Mouse (Mus musculus): ENCODE results near the gene Bcl11b. TPM values are rescaled to one million over a fixed set of nuclear protein-coding genes. Genes with fewer than 3 reads are reported as not detected.

The Bcl11b gene
- polyA plus RNA-seq (2015; fragmentation: Nextera tagmentation; extraction: Ambion mirVana), result 33.5 and 34.9 TPM in 2 replicates

GRCm38 (mm10) chr12:108003483-108003882 lies at the start of gene Bcl11b:
Gene Bcl11b (minus strand): TSS chr12:108003602.
- H3K27me3 ChIP-seq, result peaks cover 12% of the 10 kb centered on the region; the same call in 1 of the 2 replicates
- H3K27ac ChIP-seq (replicated peaks), result peak within 1 kb of the TSS; percentile 99
- no peaks in the 10 kb centered on the region for H3K9me3 ChIP-seq
- H3K4me2 ChIP-seq, result peak within 1 kb of the TSS; percentile 87
- H3K9ac ChIP-seq, result peak within 1 kb of the TSS; percentile 98
- no peaks in the 10 kb centered on the region for H3K36me3 ChIP-seq
- peaks cover 52% of the 10 kb centered on the region for H3K4me1 ChIP-seq (replicated peaks)
- WGBS, result under 1% methylated on average over 19 of the region's 19 CpGs
- H3K4me3 ChIP-seq, result peak within 1 kb of the TSS; percentile 95
- ATAC-seq (ENCODE audit: low read depth), result no peak

DNA sequence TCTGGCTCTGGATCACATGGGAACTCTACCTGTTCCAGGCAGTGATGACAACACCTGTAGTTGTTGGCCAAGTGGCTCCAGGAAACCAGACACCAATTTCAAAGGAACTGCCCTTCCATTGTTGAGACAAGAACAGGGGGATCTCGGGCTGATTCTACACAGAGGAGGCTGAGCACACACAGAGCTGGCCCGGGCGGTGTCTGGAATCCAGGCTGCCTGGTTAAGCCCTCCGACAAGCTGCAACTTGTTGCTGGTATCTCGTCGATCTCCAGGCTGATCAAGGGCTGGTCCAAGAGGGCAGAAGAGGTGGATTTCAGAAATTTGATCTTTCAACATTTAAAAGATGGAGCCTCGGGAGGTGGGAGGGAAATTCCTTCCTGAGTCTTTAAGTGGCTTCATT lies 47.6 kb upstream of the Bcl11b start:
- Histone ChIP-seq H3K4me1 (replicated peaks) (no peaks in the 10 kb centered on the region), H3K27ac (replicated peaks) (no peak overlapping the region), H3K4me2 (no peak overlapping the region), H3K9me3 (no peaks in the 10 kb centered on the region), H3K4me3 (no peak overlapping the region), H3K36me3 (no peaks in the 10 kb centered on the region), H3K27me3 (no peaks in the 10 kb centered on the region), H3K9ac (no peak overlapping the region)
- no peak for ATAC-seq (ENCODE audit: low read depth)
- WGBS, result 85% methylated on average over 7 of the region's 7 CpGs

DNA sequence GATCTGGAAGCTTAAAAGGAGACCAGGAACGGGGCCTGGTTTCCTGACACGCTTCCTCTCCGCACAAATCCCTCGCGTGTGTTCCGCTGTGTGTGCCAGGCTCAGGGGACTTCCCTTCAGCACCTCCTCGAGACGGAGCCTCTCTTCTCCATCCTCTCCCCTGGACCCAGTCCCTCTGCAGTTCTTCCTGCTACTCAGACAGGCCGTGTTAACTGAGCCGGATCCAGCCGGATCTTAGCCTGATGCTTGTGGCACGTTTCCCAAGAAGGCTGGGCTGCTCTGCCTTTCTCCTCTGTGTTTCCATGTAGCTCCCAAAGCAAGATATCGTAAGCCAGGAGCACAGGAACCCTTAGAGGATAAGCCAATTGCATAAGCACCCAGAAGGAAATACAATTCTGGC lies 46.2 kb upstream of the Bcl11b start:
- no peak overlapping the region for H3K4me3 ChIP-seq
- ATAC-seq (ENCODE audit: low read depth), result no peak
- WGBS, result 79% methylated on average over 13 of the region's 13 CpGs

GRCm38 (mm10) chr12:108042239-108042571 lies 38.8 kb upstream of the Bcl11b start:
- no peaks in the 10 kb centered on the region for H3K36me3 ChIP-seq
- H3K27me3 ChIP-seq, result no peaks in the 10 kb centered on the region; the same call in none of the 2 replicates
- no peak overlapping the region for H3K4me2 ChIP-seq
- no peak overlapping the region for H3K4me3 ChIP-seq
- no peaks in the 10 kb centered on the region for H3K4me1 ChIP-seq (replicated peaks)
- ATAC-seq (ENCODE audit: low read depth), result no peak
- WGBS, result 67% methylated on average over 3 of the region's 3 CpGs
- H3K27ac ChIP-seq (replicated peaks), result no peak overlapping the region
- H3K9me3 ChIP-seq, result no peaks in the 10 kb centered on the region
- H3K9ac ChIP-seq, result no peak overlapping the region

More for the DNA sequence above, 46.2 kb upstream of the Bcl11b start:
- Histone ChIP-seq H3K27me3 (no peaks in the 10 kb centered on the region), H3K4me1 (replicated peaks) (no peaks in the 10 kb centered on the region), H3K27ac (replicated peaks) (no peak overlapping the region), H3K9me3 (no peaks in the 10 kb centered on the region), H3K36me3 (no peaks in the 10 kb centered on the region), H3K4me2 (no peak overlapping the region), H3K9ac (no peak overlapping the region)

DNA sequence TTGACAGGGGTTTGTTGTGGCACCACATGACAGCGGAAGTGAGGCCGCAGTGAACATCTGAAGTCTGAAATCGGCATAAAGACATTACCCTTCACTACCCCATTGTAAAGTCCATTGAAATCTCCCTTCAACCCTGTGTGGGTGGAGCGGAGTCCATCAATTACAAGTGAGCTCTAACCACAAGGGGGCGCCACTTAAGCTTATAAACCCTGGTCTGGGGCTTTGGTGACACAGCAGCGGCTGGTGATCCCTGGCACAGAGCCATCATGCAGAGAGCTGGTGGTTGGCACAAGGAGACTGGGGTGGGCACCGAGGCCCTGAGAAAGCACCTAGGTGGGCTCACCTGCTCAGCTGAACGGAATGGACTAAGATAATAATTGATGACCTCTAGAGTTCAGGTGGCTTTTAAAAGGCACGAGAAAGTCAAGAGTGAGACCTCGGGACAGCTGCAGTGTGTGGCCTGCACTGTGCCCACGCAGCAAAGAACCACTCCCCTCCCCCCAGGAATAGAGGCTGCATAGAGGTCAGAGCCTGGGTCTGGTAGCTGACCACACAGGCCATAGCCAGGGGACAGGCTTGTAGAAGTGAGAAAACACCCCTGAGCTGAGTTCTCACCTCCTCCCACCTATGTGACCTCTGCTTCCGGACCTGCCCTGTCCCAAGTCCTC lies 38.3 kb upstream of the Bcl11b start:
- Histone ChIP-seq H3K4me1 (replicated peaks) (no peaks in the 10 kb centered on the region), H3K27me3 (no peaks in the 10 kb centered on the region; the same call in none of the 2 replicates), H3K4me2 (no peak overlapping the region), H3K9me3 (no peaks in the 10 kb centered on the region), H3K4me3 (no peak overlapping the region), H3K27ac (replicated peaks) (no peak overlapping the region), H3K9ac (no peak overlapping the region), H3K36me3 (no peaks in the 10 kb centered on the region)
- ATAC-seq (ENCODE audit: low read depth), result peak; percentile 43; the same call in 1 of the 2 replicates
- 37% methylated on average over 12 of the region's 12 CpGs for WGBS

DNA sequence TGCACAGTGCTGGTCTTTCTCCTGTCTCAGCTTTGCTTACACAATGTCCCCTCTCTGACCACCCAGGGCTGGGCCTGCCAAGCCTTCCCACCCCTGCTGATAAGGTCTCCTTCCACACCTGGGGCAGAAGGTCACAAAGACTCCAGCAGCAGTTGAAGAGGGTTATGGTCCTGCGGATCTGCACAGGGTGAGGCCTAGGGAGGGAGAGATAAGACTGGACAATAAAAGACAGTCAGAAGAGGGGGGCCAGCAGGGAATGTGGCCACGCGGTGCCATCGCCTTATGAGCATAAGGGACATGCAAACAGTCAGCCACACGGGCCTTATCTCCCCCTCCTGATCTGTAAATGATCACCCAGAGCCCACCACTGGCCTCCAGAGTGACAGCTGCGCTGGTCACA lies 34.0 kb upstream of the Bcl11b start:
- Histone ChIP-seq H3K27me3 (no peaks in the 10 kb centered on the region; the same call in 1 of the 2 replicates), H3K9ac (no peak overlapping the region), H3K4me1 (replicated peaks) (no peaks in the 10 kb centered on the region), H3K4me2 (no peak overlapping the region), H3K27ac (replicated peaks) (no peak overlapping the region), H3K36me3 (no peaks in the 10 kb centered on the region), H3K9me3 (no peaks in the 10 kb centered on the region), H3K4me3 (no peak overlapping the region)
- no peak for ATAC-seq (ENCODE audit: low read depth)
- WGBS, result 68% methylated on average over 6 of the region's 6 CpGs

GRCm38 (mm10) chr12:108035412-108036078 lies 32.1 kb upstream of the Bcl11b start:
- no peaks in the 10 kb centered on the region for H3K27me3 ChIP-seq
- WGBS, result 80% methylated on average over 13 of the region's 13 CpGs
- H3K4me3 ChIP-seq, result no peak overlapping the region
- no peak overlapping the region for H3K27ac ChIP-seq (replicated peaks)
- H3K36me3 ChIP-seq, result no peaks in the 10 kb centered on the region
- no peaks in the 10 kb centered on the region for H3K9me3 ChIP-seq
- no peaks in the 10 kb centered on the region for H3K4me1 ChIP-seq (replicated peaks)
- no peak overlapping the region for H3K9ac ChIP-seq
- H3K4me2 ChIP-seq, result no peak overlapping the region
- ATAC-seq (ENCODE audit: low read depth), result no peak

- 78% methylated on average over 15 of the region's 15 CpGs for WGBS
- Histone ChIP-seq H3K27ac (replicated peaks) (no peak overlapping the region), H3K4me3 (no peak overlapping the region), H3K36me3 (no peaks in the 10 kb centered on the region), H3K9me3 (no peaks in the 10 kb centered on the region), H3K27me3 (no peaks in the 10 kb centered on the region), H3K4me2 (no peak overlapping the region), H3K4me1 (replicated peaks) (no peaks in the 10 kb centered on the region), H3K9ac (no peak overlapping the region)
- ATAC-seq (ENCODE audit: low read depth), result no peak
These were observed 19.6 kb upstream of the Bcl11b start for GRCm38 (mm10) chr12:108022835-108023615.

DNA sequence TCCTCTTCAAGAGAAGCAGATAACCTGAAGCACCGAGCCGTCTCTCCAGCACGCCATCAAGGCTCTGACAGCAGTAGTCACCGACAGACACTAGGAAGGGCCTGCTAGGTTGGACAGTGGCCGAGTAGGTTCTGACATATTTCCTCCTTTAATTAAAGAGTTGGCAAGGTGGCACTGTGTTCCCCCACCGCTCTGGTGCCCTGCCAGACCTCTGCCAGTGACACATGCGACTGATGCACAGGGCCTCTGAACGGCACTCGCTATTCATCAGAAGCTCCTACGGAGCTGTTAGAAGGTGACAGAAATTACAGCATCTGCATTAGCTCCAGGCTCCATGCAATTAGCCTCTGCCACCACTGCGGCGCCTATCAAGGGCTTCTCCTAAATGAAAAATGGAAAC lies 8.6 kb upstream of the Bcl11b start:
- ATAC-seq (ENCODE audit: low read depth), result no peak
- WGBS, result 68% methylated on average over 12 of the region's 12 CpGs
- H3K27ac ChIP-seq (replicated peaks), result peak overlapping the region; percentile 13; the same call in 1 of the 2 replicates
- no peak overlapping the region for H3K4me3 ChIP-seq
- H3K27me3 ChIP-seq, result peaks cover 3% of the 10 kb centered on the region; the same call in 1 of the 2 replicates
- no peaks in the 10 kb centered on the region for H3K36me3 ChIP-seq
- no peak overlapping the region for H3K9ac ChIP-seq
- H3K9me3 ChIP-seq, result no peaks in the 10 kb centered on the region
- H3K4me1 ChIP-seq (replicated peaks), result peaks cover 21% of the 10 kb centered on the region
- no peak overlapping the region for H3K4me2 ChIP-seq

GRCm38 (mm10) chr12:108010346-108010745 lies 6.9 kb upstream of the Bcl11b start:
- 47% methylated on average over 11 of the region's 11 CpGs for WGBS
- Histone ChIP-seq H3K36me3 (no peaks in the 10 kb centered on the region), H3K9me3 (no peaks in the 10 kb centered on the region), H3K9ac (peak overlapping the region; percentile 14; the same call in 1 of the 2 replicates), H3K27ac (replicated peaks) (0 out of 2 replicates have a peak overlapping the region, but pooled peaks have one; percentile 46), H3K27me3 (peaks cover 8% of the 10 kb centered on the region; the same call in 1 of the 2 replicates), H3K4me2 (no peak overlapping the region), H3K4me1 (replicated peaks) (peaks cover 35% of the 10 kb centered on the region), H3K4me3 (no peak overlapping the region)
- no peak for ATAC-seq (ENCODE audit: low read depth)

DNA sequence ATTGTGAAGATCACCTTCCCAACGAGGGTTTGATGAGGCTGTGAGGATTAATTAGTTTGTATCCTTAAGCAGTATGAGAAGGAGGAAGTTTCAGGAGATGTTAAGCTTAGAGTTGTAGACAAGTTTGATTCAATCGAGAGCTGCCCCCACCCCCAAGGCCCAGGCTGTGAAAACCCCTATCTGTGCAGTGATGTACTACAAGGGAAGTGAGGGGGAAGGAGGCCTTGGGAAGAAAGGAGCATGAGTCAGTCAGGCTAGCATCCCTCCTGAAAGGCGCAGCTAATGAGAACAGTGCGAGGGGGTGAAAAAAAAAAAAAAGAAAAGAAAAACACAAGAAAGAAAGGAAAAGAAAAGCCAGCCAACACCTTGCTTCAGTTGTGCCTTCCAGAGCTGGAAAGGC lies 5.8 kb upstream of the Bcl11b start:
- no peaks in the 10 kb centered on the region for H3K9me3 ChIP-seq
- H3K4me1 ChIP-seq (replicated peaks), result peaks cover 47% of the 10 kb centered on the region
- ATAC-seq (ENCODE audit: low read depth), result no peak
- 34% methylated on average over 4 of the region's 4 CpGs for WGBS
- H3K4me3 ChIP-seq, result no peak overlapping the region
- peaks cover 9% of the 10 kb centered on the region; the same call in 1 of the 2 replicates for H3K27me3 ChIP-seq
- no peak overlapping the region for H3K9ac ChIP-seq
- no peaks in the 10 kb centered on the region for H3K36me3 ChIP-seq
- H3K4me2 ChIP-seq, result no peak overlapping the region
- no peak overlapping the region for H3K27ac ChIP-seq (replicated peaks)
